Mouse (Mus musculus) brain, embryonic 14.5 days (tissue): ENCODE data around the gene Olfr464.

ENCODE experiments used
- CTCF ChIP-seq: fragments of 200-500 bp; IDR thresholded peaks from 2 replicates; pipeline ENCODE4 v1.5.1; 2012; ENCODE audit warnings: inconsistent platforms, mild to moderate bottlenecking, moderate library complexity, borderline replicate concordance; ENCODE audit not compliant: insufficient read depth, insufficient read length; ENCODE audit errors: extremely low read depth
- POLR2A ChIP-seq: fragments of 200-500 bp; IDR thresholded peaks from 2 replicates; pipeline ENCODE4 v1.6.1; 2012; ENCODE audit warnings: mild to moderate bottlenecking, inconsistent platforms, borderline replicate concordance; ENCODE audit not compliant: poor library complexity, insufficient read depth, insufficient read length, severe bottlenecking; ENCODE audit errors: extremely low read depth

- no peak for TF ChIP-seq CTCF
- no peak for TF ChIP-seq POLR2A
Observed at GRCm38 (mm10) chr11:87957066-87957465, 36.3 kb upstream of the Olfr464 start.
